Mouse (Mus musculus): ENCODE results near the gene Ubqln5.

Ubqln5 gene

DNA sequence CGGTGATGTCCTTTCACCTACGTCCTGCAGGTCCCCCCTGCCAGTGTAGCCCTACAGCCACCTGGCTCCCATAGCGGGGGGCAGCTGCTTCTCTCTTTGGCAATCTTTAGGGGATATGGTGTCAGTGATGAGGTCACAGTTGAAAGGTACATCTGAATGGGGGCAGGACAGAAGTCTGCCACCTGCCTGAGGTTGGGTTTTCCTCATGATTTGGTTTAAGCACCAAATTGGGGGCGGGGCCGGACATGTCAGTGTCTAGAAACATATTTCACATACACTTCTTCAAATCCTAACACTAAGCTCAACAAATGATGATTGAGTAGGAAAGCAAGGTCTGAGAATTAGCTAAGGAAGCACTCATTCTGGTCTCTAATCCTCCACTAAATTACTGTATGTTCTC, at the start of gene Ubqln5:
Gene Ubqln5, minus strand, starts transcription at position 101 of the 400 bp plus-strand sequence.
- DNase-seq = peak; percentile 17

DNA sequence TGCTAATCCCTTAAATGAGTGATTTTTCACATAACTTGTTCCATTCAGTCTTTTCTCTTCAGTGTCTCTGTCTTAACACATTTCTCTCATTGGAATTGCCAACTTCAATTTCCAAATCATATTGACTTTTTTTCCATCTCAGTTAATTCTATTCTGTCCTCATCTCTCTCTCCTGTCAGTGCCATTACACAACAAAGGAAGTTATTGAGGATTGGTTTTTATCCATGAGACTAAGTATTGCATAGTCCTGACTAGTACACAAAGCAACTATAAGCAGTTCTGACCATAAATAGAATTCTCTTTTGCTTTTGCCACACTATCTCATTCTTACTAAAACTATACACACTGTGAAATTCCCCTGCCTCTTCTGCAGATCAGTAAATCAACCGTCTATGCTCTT, 49.4 kb upstream of the Ubqln5 start:
- no peak for DNase-seq

DNA sequence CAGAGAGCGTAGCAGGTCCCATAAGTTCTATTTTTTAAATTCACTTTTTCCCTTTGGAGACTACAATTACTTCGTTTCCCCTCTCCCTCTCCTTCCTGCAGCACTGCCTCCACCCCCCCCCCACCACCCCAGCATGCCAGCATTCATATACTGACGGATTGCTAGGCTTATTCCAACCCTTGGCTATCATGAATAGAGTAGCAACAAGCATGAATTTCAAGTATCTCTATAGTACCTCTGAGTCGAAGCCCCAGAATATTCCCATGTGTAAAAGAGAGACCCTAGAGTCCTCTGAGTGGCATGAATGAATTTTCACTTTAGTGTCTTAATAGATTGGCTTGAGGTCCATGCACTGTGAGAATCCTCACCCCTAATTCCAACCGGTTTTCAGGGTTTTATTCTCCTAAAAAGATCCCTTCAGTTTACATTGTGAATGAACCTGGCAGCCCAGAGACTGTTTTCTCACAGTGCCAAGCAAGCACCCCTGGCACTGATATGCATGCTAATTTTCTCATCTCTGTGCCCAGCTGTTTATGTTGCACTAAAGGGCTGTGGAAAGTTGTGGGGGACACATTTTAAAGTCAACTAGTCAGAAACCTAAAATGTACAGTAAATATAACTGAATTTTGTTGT, 48.9 kb upstream of the Ubqln5 start:
- no peak for DNase-seq

DNA sequence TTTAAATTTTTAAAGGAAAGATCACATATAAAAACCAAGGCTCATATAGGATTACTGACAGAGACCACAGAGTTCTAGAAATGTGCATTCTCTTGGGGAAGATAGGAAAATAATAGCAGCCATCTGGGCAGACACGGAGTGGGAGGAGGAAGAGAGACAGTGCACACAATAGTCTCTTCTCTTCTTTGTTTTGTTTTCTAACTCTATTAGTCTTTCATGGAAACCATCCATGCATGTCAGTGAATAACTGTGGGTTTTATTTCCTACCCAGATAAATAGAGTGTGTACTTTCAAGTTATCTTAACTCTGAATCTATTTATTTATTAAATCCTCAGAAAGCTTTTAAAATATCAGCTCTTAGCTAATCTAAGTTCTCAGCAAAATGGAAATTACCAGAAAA, 45.5 kb upstream of the Ubqln5 start:
- DNase-seq = no peak

DNA sequence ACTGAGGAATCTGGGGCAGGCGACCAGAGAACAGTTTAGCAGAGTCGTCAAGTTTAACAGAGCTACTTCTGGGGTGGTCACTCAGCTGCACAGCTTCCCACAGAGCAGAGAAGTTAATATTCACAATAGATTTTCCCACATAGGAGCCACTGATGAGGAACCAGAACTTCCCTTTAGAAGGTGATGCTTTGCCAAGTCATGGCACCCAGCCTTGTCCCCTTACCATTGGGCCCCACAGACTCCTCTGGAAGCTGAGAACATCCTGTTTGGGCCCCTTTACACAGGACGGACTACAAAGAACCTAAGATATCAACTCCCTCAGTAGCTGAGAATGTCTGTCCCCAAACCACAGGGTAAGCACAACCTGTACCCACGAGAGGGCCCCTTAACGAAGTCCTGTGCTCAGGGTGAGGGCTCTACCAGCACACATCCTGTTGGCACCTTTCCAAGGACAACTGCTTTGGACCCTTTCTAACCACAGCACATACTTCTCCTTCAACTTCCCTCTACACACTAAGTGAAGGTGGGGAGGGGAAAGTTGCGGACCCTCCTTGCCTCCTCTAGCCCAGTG, 40.1 kb upstream of the Ubqln5 start:
- DNase-seq = peak; percentile 21

DNA sequence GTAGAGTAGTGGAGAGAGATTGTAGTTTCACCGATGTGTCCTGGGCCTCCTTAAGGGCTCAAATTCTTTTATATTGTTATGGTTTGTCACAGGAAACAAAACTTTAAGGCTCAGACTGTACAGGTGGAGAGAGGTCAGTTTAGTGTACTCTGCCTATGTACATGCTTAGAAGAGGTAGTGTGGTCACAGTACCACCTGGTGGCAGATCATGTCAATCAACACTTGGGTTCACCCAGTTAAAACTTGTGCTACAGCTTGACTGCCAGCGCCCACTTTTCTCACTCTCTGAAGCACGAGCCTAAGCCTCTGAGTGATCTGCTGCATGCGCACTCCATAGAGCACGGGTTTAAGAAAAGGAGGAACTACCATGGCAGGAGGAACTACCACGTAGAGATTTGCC, 37.5 kb upstream of the Ubqln5 start:
- DNase-seq = peak; percentile 44

DNA sequence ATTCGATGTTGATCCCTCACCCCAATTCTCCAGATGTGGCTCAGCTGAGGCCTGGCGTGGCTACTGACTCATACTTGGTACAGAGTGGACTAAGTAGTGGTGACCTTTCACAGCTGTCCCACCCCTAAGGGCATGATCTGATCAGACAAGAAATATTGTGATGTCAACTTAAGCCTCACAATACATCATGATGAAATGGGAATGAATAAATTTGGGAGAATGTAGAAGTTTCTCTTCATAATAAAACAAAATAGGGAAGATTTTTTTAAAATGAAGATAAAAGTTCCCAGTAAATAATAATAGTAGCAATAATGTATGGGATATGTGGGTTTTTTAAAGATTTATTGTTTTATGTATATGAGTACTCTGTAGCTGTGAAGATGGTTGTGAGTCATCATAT, 20.8 kb upstream of the Ubqln5 start, which contains the start of gene Ubqlnl:
Gene Ubqlnl, minus strand, starts transcription at position 101 of the 400 bp plus-strand sequence.
- no peak for DNase-seq

DNA sequence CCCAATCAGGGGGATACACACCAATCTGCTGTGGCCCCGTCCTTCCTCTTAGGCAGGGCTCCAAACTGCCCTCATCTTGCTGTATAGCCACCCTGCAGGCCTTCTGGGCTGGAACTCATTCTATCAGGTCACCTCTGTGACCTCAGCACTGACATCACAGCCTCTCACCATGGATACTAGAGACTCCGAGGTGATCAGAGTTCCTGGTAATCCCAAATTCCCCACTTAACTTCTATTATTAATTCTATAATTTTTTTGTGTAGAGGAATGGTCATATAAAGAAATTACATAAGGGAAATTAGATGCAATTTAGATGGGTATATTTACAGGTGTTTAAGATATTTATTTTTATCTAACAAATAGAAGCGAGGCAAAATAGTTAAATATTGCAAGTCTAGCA, 13.6 kb upstream of the Ubqln5 start, which contains the start of gene Ubqln3:
Gene Ubqln3, minus strand, starts transcription at position 101 of the 400 bp plus-strand sequence.
- no peak for DNase-seq

DNA sequence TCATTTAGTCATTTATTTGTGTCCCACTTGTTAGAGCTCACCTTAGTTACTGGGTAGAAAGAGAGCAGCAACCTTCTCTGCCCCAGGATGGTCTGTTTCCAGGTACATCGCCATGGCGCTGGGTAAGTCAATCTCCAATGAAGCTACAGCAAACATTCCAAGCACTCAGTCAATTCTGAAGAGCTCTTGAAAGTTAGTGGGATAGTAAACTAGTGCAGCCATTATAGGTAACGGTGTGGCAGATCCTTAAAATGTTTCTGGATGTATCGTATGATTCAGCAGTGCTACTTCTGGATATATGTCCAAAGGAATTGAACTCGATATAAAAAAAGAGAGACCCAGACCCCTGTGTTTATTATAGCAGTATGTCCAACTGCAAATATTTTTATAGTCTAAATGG, 7.7 kb upstream of the Ubqln5 start, which contains the start of gene Olfr643:
Gene Olfr643, minus strand, starts transcription at position 101 of the 400 bp plus-strand sequence.
- DNase-seq = no peak

DNA sequence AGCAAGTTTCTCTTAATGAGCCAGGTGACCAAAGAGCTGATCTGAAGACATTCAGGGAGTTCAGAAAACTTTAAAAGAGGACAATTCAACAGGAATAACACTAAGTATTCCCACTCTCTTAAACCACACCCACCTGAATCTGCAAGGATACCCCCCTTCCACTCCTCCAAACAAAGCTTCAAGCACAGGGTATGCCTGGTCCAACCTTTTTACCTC, 25.0 kb downstream of the Ubqln5 start, which contains the start of gene Olfr646:
Gene Olfr646, plus strand, starts transcription at position 117 of the 216 bp plus-strand sequence.
- DNase-seq = no peak

DNA sequence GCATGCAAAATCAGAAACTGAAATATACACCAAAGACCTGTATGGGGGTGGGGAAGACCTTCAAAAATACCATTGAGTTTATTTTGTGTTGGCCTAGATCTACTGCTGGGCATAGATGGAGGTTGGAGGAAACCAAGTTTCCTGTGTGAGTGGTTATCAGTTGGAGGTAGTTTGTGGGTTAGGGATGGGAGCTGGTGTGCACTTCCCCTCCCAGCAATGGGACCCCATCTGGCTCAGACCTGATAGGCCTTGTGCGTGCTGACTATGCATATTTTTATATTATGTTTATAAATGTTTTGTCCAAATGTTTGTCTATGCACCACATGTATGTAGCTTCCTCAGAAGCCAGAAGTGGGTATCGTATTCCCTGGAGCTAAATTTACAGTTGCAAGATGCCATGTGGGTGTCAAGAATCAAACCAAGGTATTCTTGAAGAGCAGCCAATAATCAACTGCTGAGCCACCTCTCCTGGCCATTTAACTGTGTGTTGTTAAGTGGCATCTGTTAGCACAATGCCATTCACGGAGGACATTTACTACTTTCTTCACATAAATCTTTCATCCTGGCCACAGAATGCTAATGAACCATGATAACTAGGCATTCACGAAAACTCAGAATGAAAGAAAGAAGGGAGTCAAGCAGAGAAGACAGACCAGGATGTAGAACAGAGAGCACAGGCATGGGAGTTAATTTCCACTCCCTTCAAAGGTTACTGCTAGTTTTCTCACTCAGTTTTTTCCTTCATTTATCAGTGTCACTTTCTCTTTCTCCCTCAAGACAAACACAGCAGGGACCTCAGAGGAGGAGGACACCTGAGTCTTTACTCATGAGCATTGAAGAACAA, 25.5 kb downstream of the Ubqln5 start:
- DNase-seq = no peak

DNA sequence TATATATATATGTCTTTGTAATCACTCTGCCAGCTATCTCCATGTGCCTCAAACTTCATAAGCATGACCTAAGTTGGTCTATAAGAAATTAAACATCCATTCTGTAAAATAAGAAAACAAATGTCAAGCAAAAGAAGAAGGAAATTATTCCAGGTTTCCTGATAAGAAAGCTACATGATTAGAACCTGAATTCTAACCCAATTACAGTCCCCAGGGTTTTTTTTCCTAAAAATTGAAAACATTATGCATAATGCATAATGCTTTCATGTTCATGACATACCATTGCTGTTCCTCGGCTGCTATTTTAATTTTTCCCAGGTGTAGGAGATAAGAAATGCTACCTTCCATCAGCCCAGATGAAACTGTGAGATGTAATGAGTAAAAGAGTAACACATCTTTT, 44.3 kb downstream of the Ubqln5 start, which contains the start of gene Olfr645:
Gene Olfr645, minus strand, starts transcription at position 101 of the 400 bp plus-strand sequence.
- DNase-seq = no peak

Data from thymus, postnatal 4 days (tissue).